Mouse (Mus musculus): ENCODE results near the gene Nupl2. TPM values are rescaled to one million over a fixed set of nuclear protein-coding genes. Genes with fewer than 3 reads are reported as not detected.

The Nupl2 gene
- polyA plus RNA-seq, 1 experiment from 2014 or later, result 13.2 TPM

- no peaks in the 10 kb centered on the region for H3K9me3 ChIP-seq (replicated peaks)
- ATAC-seq, result no peak
- 89% methylated on average over 16 of the region's 16 CpGs for WGBS (ENCODE audit: insufficient replicate concordance)
Measured at GRCm38 (mm10) chr5:24181514-24182295, 16.9 kb downstream of the Nupl2 start.

GRCm38 (mm10) chr5:24182296-24182734, 17.6 kb downstream of the Nupl2 start:
- H3K4me3 ChIP-seq, result no peak overlapping the region
- H3K36me3 ChIP-seq, result peaks cover 55% of the 10 kb centered on the region
- WGBS (ENCODE audit: insufficient replicate concordance), result 87% methylated on average over 9 of the region's 9 CpGs

More at GRCm38 (mm10) chr5:24181514-24182295, 16.9 kb downstream of the Nupl2 start:
- H3K4me1 ChIP-seq, result no peaks in the 10 kb centered on the region
- no peak overlapping the region for H3K9ac ChIP-seq
- H3K27me3 ChIP-seq (replicated peaks), result no peaks in the 10 kb centered on the region
- no peak overlapping the region for H3K27ac ChIP-seq
- H3K4me2 ChIP-seq, result no peak overlapping the region
- H3K36me3 ChIP-seq, result peaks cover 58% of the 10 kb centered on the region
- H3K4me3 ChIP-seq, result no peak overlapping the region

GRCm38 (mm10) chr5:24183096-24183495, 18.3 kb downstream of the Nupl2 start:
- H3K27me3 ChIP-seq (replicated peaks), result no peaks in the 10 kb centered on the region
- H3K9me3 ChIP-seq (replicated peaks), result no peaks in the 10 kb centered on the region
- 81% methylated on average over 6 of the region's 6 CpGs for WGBS (ENCODE audit: insufficient replicate concordance)
- H3K4me1 ChIP-seq, result no peaks in the 10 kb centered on the region
- H3K36me3 ChIP-seq, result peaks cover 47% of the 10 kb centered on the region
- ATAC-seq, result no peak
- H3K27ac ChIP-seq, result no peak overlapping the region
- no peak overlapping the region for H3K4me2 ChIP-seq
- H3K4me3 ChIP-seq, result no peak overlapping the region
- no peak overlapping the region for H3K9ac ChIP-seq

More at GRCm38 (mm10) chr5:24182296-24182734, 17.6 kb downstream of the Nupl2 start:
- Histone ChIP-seq H3K27ac (no peak overlapping the region), H3K9me3 (replicated peaks) (no peaks in the 10 kb centered on the region), H3K27me3 (replicated peaks) (no peaks in the 10 kb centered on the region), H3K4me1 (no peaks in the 10 kb centered on the region), H3K9ac (no peak overlapping the region), H3K4me2 (no peak overlapping the region)
- no peak for ATAC-seq

- H3K4me2 ChIP-seq, result no peak overlapping the region
- no peaks in the 10 kb centered on the region for H3K9me3 ChIP-seq (replicated peaks)
- no peaks in the 10 kb centered on the region for H3K27me3 ChIP-seq (replicated peaks)
- ATAC-seq, result no peak
- H3K9ac ChIP-seq, result no peak overlapping the region
- H3K36me3 ChIP-seq, result peaks cover 41% of the 10 kb centered on the region
- no peak overlapping the region for H3K27ac ChIP-seq
- H3K4me3 ChIP-seq, result no peak overlapping the region
- H3K4me1 ChIP-seq, result no peaks in the 10 kb centered on the region
- 82% methylated on average over 5 of the region's 5 CpGs for WGBS (ENCODE audit: insufficient replicate concordance)
Measured at GRCm38 (mm10) chr5:24184011-24184410, 19.2 kb downstream of the Nupl2 start.

- ATAC-seq, result no peak
- WGBS (ENCODE audit: insufficient replicate concordance), result 54% methylated on average over 4 of the region's 4 CpGs
- no peak overlapping the region for H3K4me3 ChIP-seq
Measured at GRCm38 (mm10) chr5:24188476-24188875, 23.7 kb downstream of the Nupl2 start.

GRCm38 (mm10) chr5:24191821-24192220, 27.1 kb downstream of the Nupl2 start:
- no peaks in the 10 kb centered on the region for H3K4me1 ChIP-seq
- no peaks in the 10 kb centered on the region for H3K27me3 ChIP-seq (replicated peaks)
- H3K4me3 ChIP-seq, result no peak overlapping the region
- H3K9me3 ChIP-seq (replicated peaks), result no peaks in the 10 kb centered on the region
- no peak overlapping the region for H3K4me2 ChIP-seq
- no peaks in the 10 kb centered on the region for H3K36me3 ChIP-seq
- 67% methylated on average over 2 of the region's 2 CpGs for WGBS (ENCODE audit: insufficient replicate concordance)
- no peak overlapping the region for H3K9ac ChIP-seq
- ATAC-seq, result no peak
- no peak overlapping the region for H3K27ac ChIP-seq

More at GRCm38 (mm10) chr5:24188476-24188875, 23.7 kb downstream of the Nupl2 start:
- peaks cover 10% of the 10 kb centered on the region for H3K36me3 ChIP-seq
- H3K9ac ChIP-seq, result no peak overlapping the region
- H3K27me3 ChIP-seq (replicated peaks), result no peaks in the 10 kb centered on the region
- H3K4me2 ChIP-seq, result no peak overlapping the region
- no peak overlapping the region for H3K27ac ChIP-seq
- no peaks in the 10 kb centered on the region for H3K4me1 ChIP-seq
- no peaks in the 10 kb centered on the region for H3K9me3 ChIP-seq (replicated peaks)

GRCm38 (mm10) chr5:24201006-24201405, 36.2 kb downstream of the Nupl2 start:
- no peak overlapping the region for H3K4me3 ChIP-seq

GRCm38 (mm10) chr5:24202492-24202891, 37.7 kb downstream of the Nupl2 start:
- ATAC-seq, result no peak
- Histone ChIP-seq H3K9me3 (replicated peaks) (no peaks in the 10 kb centered on the region), H3K27ac (no peak overlapping the region), H3K4me3 (no peak overlapping the region), H3K9ac (no peak overlapping the region), H3K27me3 (replicated peaks) (no peaks in the 10 kb centered on the region), H3K4me2 (no peak overlapping the region), H3K36me3 (no peaks in the 10 kb centered on the region), H3K4me1 (no peaks in the 10 kb centered on the region)
- 65% methylated on average over 5 of the region's 5 CpGs for WGBS (ENCODE audit: insufficient replicate concordance)

More at GRCm38 (mm10) chr5:24201006-24201405, 36.2 kb downstream of the Nupl2 start:
- no peak overlapping the region for H3K9ac ChIP-seq
- WGBS (ENCODE audit: insufficient replicate concordance), result 42% methylated on average over 4 of the region's 4 CpGs
- no peak overlapping the region for H3K27ac ChIP-seq
- no peak for ATAC-seq
- no peaks in the 10 kb centered on the region for H3K36me3 ChIP-seq
- no peak overlapping the region for H3K4me2 ChIP-seq
- no peaks in the 10 kb centered on the region for H3K27me3 ChIP-seq (replicated peaks)
- H3K4me1 ChIP-seq, result no peaks in the 10 kb centered on the region
- H3K9me3 ChIP-seq (replicated peaks), result no peaks in the 10 kb centered on the region

GRCm38 (mm10) chr5:24203266-24203665, 38.5 kb downstream of the Nupl2 start:
- H3K27me3 ChIP-seq (replicated peaks), result no peaks in the 10 kb centered on the region
- 69% methylated on average over 5 of the region's 5 CpGs for WGBS (ENCODE audit: insufficient replicate concordance)

GRCm38 (mm10) chr5:24207965-24208364, 43.2 kb downstream of the Nupl2 start:
- Histone ChIP-seq H3K9ac (no peak overlapping the region), H3K36me3 (no peaks in the 10 kb centered on the region), H3K4me1 (no peaks in the 10 kb centered on the region), H3K4me3 (no peak overlapping the region), H3K4me2 (no peak overlapping the region), H3K27me3 (replicated peaks) (no peaks in the 10 kb centered on the region), H3K9me3 (replicated peaks) (no peaks in the 10 kb centered on the region), H3K27ac (no peak overlapping the region)
- 65% methylated on average over 10 of the region's 10 CpGs for WGBS (ENCODE audit: insufficient replicate concordance)
- ATAC-seq, result no peak

More at GRCm38 (mm10) chr5:24203266-24203665, 38.5 kb downstream of the Nupl2 start:
- no peak overlapping the region for H3K9ac ChIP-seq
- H3K4me2 ChIP-seq, result no peak overlapping the region
- no peaks in the 10 kb centered on the region for H3K36me3 ChIP-seq
- no peak for ATAC-seq
- no peak overlapping the region for H3K4me3 ChIP-seq
- H3K9me3 ChIP-seq (replicated peaks), result no peaks in the 10 kb centered on the region
- H3K27ac ChIP-seq, result no peak overlapping the region
- no peaks in the 10 kb centered on the region for H3K4me1 ChIP-seq

GRCm38 (mm10) chr5:24208505-24208904, 43.7 kb downstream of the Nupl2 start:
- Histone ChIP-seq H3K4me3 (no peak overlapping the region), H3K4me2 (no peak overlapping the region), H3K4me1 (no peaks in the 10 kb centered on the region), H3K9ac (no peak overlapping the region), H3K27me3 (replicated peaks) (no peaks in the 10 kb centered on the region), H3K9me3 (replicated peaks) (no peaks in the 10 kb centered on the region), H3K27ac (no peak overlapping the region), H3K36me3 (no peaks in the 10 kb centered on the region)
- no peak for ATAC-seq
- 41% methylated on average over 5 of the region's 5 CpGs for WGBS (ENCODE audit: insufficient replicate concordance)

- 46% methylated on average over 3 of the region's 3 CpGs for WGBS (ENCODE audit: insufficient replicate concordance)
- Histone ChIP-seq H3K27me3 (replicated peaks) (no peaks in the 10 kb centered on the region), H3K4me3 (no peak overlapping the region), H3K4me1 (no peaks in the 10 kb centered on the region), H3K9me3 (replicated peaks) (no peaks in the 10 kb centered on the region), H3K4me2 (no peak overlapping the region), H3K36me3 (no peaks in the 10 kb centered on the region), H3K9ac (no peak overlapping the region), H3K27ac (no peak overlapping the region)
- no peak for ATAC-seq
Measured at GRCm38 (mm10) chr5:24213861-24214546, 49.2 kb downstream of the Nupl2 start.

Measured in liver, embryonic 12.5 days (tissue).